Mouse (Mus musculus) intestine, postnatal 0 days (tissue): ENCODE measurements at regions not wholly inside any gene's neighbourhood (a gene's known extent, or its start where the extent isn't known, plus 50 kb on each side); places are given as distances from the start of the nearest gene placed in this dataset.
A peak's percentile ranks its signal among the peaks of the same experiment; 100 is the strongest.

ENCODE experiments used
- ATAC-seq: fragments of 200-750 bp; cut with Nextera tagmentation; 2 replicates; pipeline ENCODE4 v1.8.0; 2017; ENCODE audit warnings: mild to moderate bottlenecking, moderate TSS enrichment, moderate library complexity
- H3K27ac ChIP-seq: fragments of 300-500 bp; sonication (generic); 2 replicates; pipeline ENCODE4 v1.5.1; 2014; ENCODE audit warnings: mild to moderate bottlenecking, low read depth, low read length, moderate library complexity
- H3K27me3 ChIP-seq: fragments of 300-500 bp; sonication (generic); replicated peaks from 2 replicates; pipeline ENCODE4 v1.6.1; 2014; ENCODE audit warnings: low read length, mixed read lengths; ENCODE audit not compliant: control insufficient read depth, insufficient read depth
- H3K36me3 ChIP-seq: fragments of 300-500 bp; sonication (generic); 2 replicates; pipeline ENCODE4 v1.6.1; 2014; ENCODE audit warnings: mild to moderate bottlenecking, moderate library complexity; ENCODE audit not compliant: control insufficient read depth, insufficient read depth
- H3K4me1 ChIP-seq: fragments of 300-500 bp; sonication (generic); replicated peaks from 2 replicates; pipeline ENCODE4 v1.6.1; 2014; ENCODE audit warnings: antibody characterized with exemption, low read length, mixed read lengths; ENCODE audit not compliant: control insufficient read depth, insufficient read depth
- H3K4me2 ChIP-seq: fragments of 300-500 bp; sonication (generic); replicated peaks from 2 replicates; pipeline ENCODE4 v1.6.1; 2014; ENCODE audit warnings: low read depth, mild to moderate bottlenecking, moderate library complexity
- H3K4me3 ChIP-seq: fragments of 300-500 bp; sonication (generic); 2 replicates; pipeline ENCODE4 v1.5.1; 2014; ENCODE audit warnings: low read depth, low read length
- H3K9ac ChIP-seq: fragments of 300-500 bp; sonication (generic); 2 replicates; pipeline ENCODE4 v1.6.1; 2014; ENCODE audit warnings: mild to moderate bottlenecking, low read depth, low read length
- H3K9me3 ChIP-seq: fragments of 300-500 bp; sonication (generic); 2 replicates; pipeline ENCODE4 v1.6.1; 2016; ENCODE audit warnings: mixed run types; ENCODE audit not compliant: control insufficient read depth
- CTCF ChIP-seq: sonication (generic); IDR thresholded peaks from 2 replicates; pipeline ENCODE4 v1.5.1; 2016; ENCODE audit warnings: low read depth, mild to moderate bottlenecking, control low read depth, antibody characterized with exemption, moderate library complexity
- WGBS: fragments of 180-500 bp; shearing (Covaris S2); extraction: QIAGEN DNeasy Blood & Tissue Kit; methylation state at CpG from one replicate; pipeline ENCODE4 v1.1.7; 2014; 5-methylcytosine and 5-hydroxymethylcytosine counted together

- 64% methylated on average over 11 of the region's 11 CpGs for WGBS
- no peaks in the 10 kb centered on the region for H3K36me3 ChIP-seq
- no peak overlapping the region for H3K9ac ChIP-seq
- TF ChIP-seq CTCF = no peak
- no peak overlapping the region for H3K4me3 ChIP-seq
- no peaks in the 10 kb centered on the region for H3K27me3 ChIP-seq
- ATAC-seq = no peak
- no peaks in the 10 kb centered on the region for H3K9me3 ChIP-seq
- no peak overlapping the region for H3K4me2 ChIP-seq
- H3K4me1 ChIP-seq = no peaks in the 10 kb centered on the region
- no peak overlapping the region for H3K27ac ChIP-seq
Measured at GRCm38 (mm10) chr7:129137303-129137990, 119.4 kb upstream of the Plpp4 start.

- H3K27me3 ChIP-seq = no peaks in the 10 kb centered on the region
- no peak overlapping the region for H3K4me2 ChIP-seq
- no peak overlapping the region for H3K9ac ChIP-seq
- no peaks in the 10 kb centered on the region for H3K9me3 ChIP-seq
- H3K4me3 ChIP-seq = no peak overlapping the region
- H3K27ac ChIP-seq = no peak overlapping the region
- WGBS = 75% methylated on average over 6 of the region's 6 CpGs
- ATAC-seq = no peak
- H3K36me3 ChIP-seq = no peaks in the 10 kb centered on the region
- TF ChIP-seq CTCF = no peak
- H3K4me1 ChIP-seq = no peaks in the 10 kb centered on the region
Measured at GRCm38 (mm10) chr7:129141942-129142598, 114.8 kb upstream of the Plpp4 start.

DNA sequence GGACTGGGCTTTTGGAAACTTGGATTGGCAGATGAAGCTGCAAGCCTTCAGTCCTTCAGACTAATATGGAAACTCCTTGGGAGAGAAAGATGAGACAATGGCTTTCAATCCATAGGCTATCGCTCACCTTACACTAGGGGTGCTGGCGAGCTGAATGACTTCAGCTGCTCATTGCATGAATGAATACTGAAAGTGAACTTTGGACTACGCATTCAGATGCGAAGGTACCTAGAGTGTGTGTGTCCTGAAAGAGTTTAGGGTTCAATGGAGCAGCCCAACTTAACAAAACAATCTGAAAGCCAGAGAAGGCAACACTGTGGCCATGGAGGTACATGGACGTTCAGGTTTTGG, 114.3 kb upstream of the Plpp4 start:
- no peak for ATAC-seq
- no peaks in the 10 kb centered on the region for H3K9me3 ChIP-seq
- no peak overlapping the region for H3K4me2 ChIP-seq
- no peaks in the 10 kb centered on the region for H3K36me3 ChIP-seq
- H3K27ac ChIP-seq = no peak overlapping the region
- no peaks in the 10 kb centered on the region for H3K4me1 ChIP-seq
- no peak overlapping the region for H3K4me3 ChIP-seq
- H3K27me3 ChIP-seq = no peaks in the 10 kb centered on the region
- H3K9ac ChIP-seq = no peak overlapping the region
- 65% methylated on average over 5 of the region's 5 CpGs for WGBS
- peak; percentile 49 for TF ChIP-seq CTCF

GRCm38 (mm10) chr7:129155577-129155976, 101.3 kb upstream of the Plpp4 start:
- 60% methylated on average over 2 of the region's 2 CpGs for WGBS
- Histone ChIP-seq H3K9ac (no peak overlapping the region), H3K27me3 (no peaks in the 10 kb centered on the region), H3K9me3 (no peaks in the 10 kb centered on the region), H3K4me1 (no peaks in the 10 kb centered on the region), H3K27ac (no peak overlapping the region), H3K4me2 (no peak overlapping the region), H3K36me3 (no peaks in the 10 kb centered on the region), H3K4me3 (no peak overlapping the region)
- no peak for ATAC-seq
- no peak for TF ChIP-seq CTCF

GRCm38 (mm10) chr7:129169971-129170370, 86.9 kb upstream of the Plpp4 start:
- WGBS = 41% methylated on average over 7 of the region's 7 CpGs
- Histone ChIP-seq H3K4me2 (no peak overlapping the region), H3K9ac (no peak overlapping the region), H3K27me3 (no peaks in the 10 kb centered on the region), H3K4me3 (no peak overlapping the region), H3K4me1 (no peaks in the 10 kb centered on the region), H3K27ac (no peak overlapping the region), H3K36me3 (no peaks in the 10 kb centered on the region), H3K9me3 (no peaks in the 10 kb centered on the region)
- TF ChIP-seq CTCF = no peak
- ATAC-seq = peak; percentile 49

- H3K9me3 ChIP-seq = no peaks in the 10 kb centered on the region
- H3K4me1 ChIP-seq = no peaks in the 10 kb centered on the region
- no peak overlapping the region for H3K9ac ChIP-seq
- H3K4me3 ChIP-seq = no peak overlapping the region
- no peak overlapping the region for H3K4me2 ChIP-seq
- H3K27me3 ChIP-seq = no peaks in the 10 kb centered on the region
- H3K27ac ChIP-seq = no peak overlapping the region
- no peaks in the 10 kb centered on the region for H3K36me3 ChIP-seq
- no peak for ATAC-seq
- 80% methylated on average over 1 of the region's 1 CpGs for WGBS
- no peak for TF ChIP-seq CTCF
Measured at GRCm38 (mm10) chr7:129190933-129191332, 65.9 kb upstream of the Plpp4 start.
